Mouse (Mus musculus) midbrain, embryonic 14.5 days (tissue): Measurements from ENCODE around the gene Slc28a3. TPM values are rescaled to one million over a fixed set of nuclear protein-coding genes. Genes with fewer than 3 reads are reported as not detected.

ENCODE experiments used
- ATAC-seq: fragments of 200-750 bp; cut with Nextera tagmentation; 2 replicates; pipeline ENCODE4 v1.8.0; 2017; ENCODE audit warnings: moderate number of reproducible peaks, moderate library complexity; ENCODE audit not compliant: low FRiP score, low TSS enrichment
- DNase-seq: peaks from one replicate; pipeline ENCODE4 v3.0.0-alpha.2; 2015
- H3K27ac ChIP-seq: fragments of 300-500 bp; sonication (generic); replicated peaks from 2 replicates; pipeline ENCODE4 v1.5.1; 2014; ENCODE audit warnings: mild to moderate bottlenecking, low read depth, low read length, moderate library complexity
- H3K27me3 ChIP-seq: fragments of 300-500 bp; sonication (generic); 2 replicates; pipeline ENCODE4 v1.6.1; 2014; ENCODE audit warnings: low read length, control low read depth, mixed read lengths; ENCODE audit not compliant: control insufficient read depth, insufficient read depth
- H3K36me3 ChIP-seq: fragments of 300-500 bp; sonication (generic); 2 replicates; pipeline ENCODE4 v1.6.1; 2014; ENCODE audit warnings: low read length, control low read depth; ENCODE audit not compliant: control insufficient read depth, insufficient read depth
- H3K4me1 ChIP-seq: fragments of 300-500 bp; sonication (generic); 2 replicates; pipeline ENCODE4 v1.6.1; 2014; ENCODE audit warnings: mild to moderate bottlenecking, antibody characterized with exemption, low read length, control low read depth; ENCODE audit not compliant: control insufficient read depth, insufficient read depth
- H3K4me2 ChIP-seq: fragments of 300-500 bp; sonication (generic); 2 replicates; pipeline ENCODE4 v1.6.1; 2014; ENCODE audit warnings: mild to moderate bottlenecking, low read length, moderate library complexity
- H3K4me3 ChIP-seq: fragments of 300-500 bp; sonication (generic); replicated peaks from 2 replicates; pipeline ENCODE4 v1.5.1; 2014; ENCODE audit warnings: low read depth, low read length
- H3K9ac ChIP-seq: fragments of 300-500 bp; sonication (generic); replicated peaks from 2 replicates; pipeline ENCODE4 v1.6.1; 2014; ENCODE audit warnings: mild to moderate bottlenecking, low read length, moderate library complexity
- H3K9me3 ChIP-seq: fragments of 300-500 bp; sonication (generic); 2 replicates; pipeline ENCODE4 v1.6.1; 2016; ENCODE audit warnings: low read length, control low read depth, mixed read lengths; ENCODE audit not compliant: control insufficient read depth
- WGBS: fragments of 180-500 bp; shearing (Covaris S2); extraction: QIAGEN DNeasy Blood & Tissue Kit; methylation state at CpG from one replicate; pipeline ENCODE4 v1.1.7; 2014; 5-methylcytosine and 5-hydroxymethylcytosine counted together
- polyA plus RNA-seq: library from polyadenylated mRNA; unstranded; fragments of >200 nt; fragmentation: Nextera tagmentation; extraction: Ambion mirVana; gene quantifications from 2 replicates; pipeline ENCODE4 v1.2.1, GENCODE M21; 2014

Slc28a3 gene
- polyA plus RNA-seq, 1 experiment from 2014 or later: not detected

GRCm38 (mm10) chr13:58523011-58523760 is 87.5 kb downstream of the Slc28a3 start:
- Histone ChIP-seq H3K9ac (no peak overlapping the region), H3K9me3 (no peaks in the 10 kb centered on the region), H3K4me1 (no peaks in the 10 kb centered on the region), H3K4me2 (no peak overlapping the region), H3K36me3 (no peaks in the 10 kb centered on the region), H3K4me3 (no peak overlapping the region), H3K27ac (no peak overlapping the region), H3K27me3 (no peaks in the 10 kb centered on the region)
- DNase-seq (no peak), ATAC-seq (no peak)
- WGBS: 35% methylated on average over 20 of the region's 20 CpGs

- no peaks in the 10 kb centered on the region for H3K4me1 ChIP-seq
- no peaks in the 10 kb centered on the region for H3K36me3 ChIP-seq
- no peak overlapping the region for H3K4me2 ChIP-seq
- no peak for DNase-seq
- H3K27ac ChIP-seq: no peak overlapping the region
- no peaks in the 10 kb centered on the region for H3K27me3 ChIP-seq
- 91% methylated on average over 9 of the region's 9 CpGs for WGBS
- no peak overlapping the region for H3K4me3 ChIP-seq
- no peaks in the 10 kb centered on the region for H3K9me3 ChIP-seq
- H3K9ac ChIP-seq: no peak overlapping the region
- no peak for ATAC-seq
Measured at GRCm38 (mm10) chr13:58521331-58522030, 89.2 kb downstream of the Slc28a3 start.

- DNase-seq: no peak
- H3K4me2 ChIP-seq: no peak overlapping the region
- H3K9me3 ChIP-seq: no peaks in the 10 kb centered on the region
- no peak overlapping the region for H3K4me3 ChIP-seq
- H3K36me3 ChIP-seq: no peaks in the 10 kb centered on the region
- H3K27me3 ChIP-seq: no peaks in the 10 kb centered on the region
- H3K27ac ChIP-seq: no peak overlapping the region
- ATAC-seq: no peak
- no peaks in the 10 kb centered on the region for H3K4me1 ChIP-seq
- WGBS: 64% methylated on average over 7 of the region's 7 CpGs
- no peak overlapping the region for H3K9ac ChIP-seq
Measured at GRCm38 (mm10) chr13:58520580-58521330, 89.9 kb downstream of the Slc28a3 start.

- H3K4me1 ChIP-seq: no peaks in the 10 kb centered on the region
- WGBS: 92% methylated on average over 9 of the region's 9 CpGs
- no peaks in the 10 kb centered on the region for H3K27me3 ChIP-seq
- H3K27ac ChIP-seq: no peak overlapping the region
- no peaks in the 10 kb centered on the region for H3K36me3 ChIP-seq
- no peak overlapping the region for H3K4me2 ChIP-seq
- H3K4me3 ChIP-seq: no peak overlapping the region
- DNase-seq (no peak), ATAC-seq (no peak)
- no peak overlapping the region for H3K9ac ChIP-seq
- no peaks in the 10 kb centered on the region for H3K9me3 ChIP-seq
Measured at GRCm38 (mm10) chr13:58520028-58520427, 90.6 kb downstream of the Slc28a3 start.

DNA sequence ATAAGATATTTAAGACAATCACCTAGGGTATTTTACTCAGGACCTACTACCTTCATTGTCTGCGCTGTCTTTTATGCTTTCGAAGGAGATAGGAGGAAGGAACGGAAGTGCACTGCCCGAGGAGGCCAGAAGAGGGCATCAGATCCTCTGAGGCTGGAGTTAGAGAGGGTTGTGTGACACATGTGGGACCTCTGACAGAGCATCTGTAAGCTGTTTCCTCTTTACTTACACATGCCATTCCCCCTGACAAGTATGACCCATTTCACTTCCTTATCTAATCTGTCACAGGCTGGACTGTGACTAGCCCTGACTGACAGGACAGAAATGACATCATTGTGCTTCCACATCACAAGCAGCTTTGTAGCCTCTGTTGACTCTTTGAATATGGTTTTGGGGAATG is 94.4 kb downstream of the Slc28a3 start:
- H3K36me3 ChIP-seq: no peaks in the 10 kb centered on the region
- H3K4me3 ChIP-seq: no peak overlapping the region
- no peak overlapping the region for H3K27ac ChIP-seq
- 98% methylated on average over 4 of the region's 4 CpGs for WGBS
- no peak overlapping the region for H3K4me2 ChIP-seq
- no peaks in the 10 kb centered on the region for H3K4me1 ChIP-seq
- no peak overlapping the region for H3K9ac ChIP-seq
- ATAC-seq: no peak
- H3K9me3 ChIP-seq: no peaks in the 10 kb centered on the region
- no peak for DNase-seq
- H3K27me3 ChIP-seq: no peaks in the 10 kb centered on the region

DNA sequence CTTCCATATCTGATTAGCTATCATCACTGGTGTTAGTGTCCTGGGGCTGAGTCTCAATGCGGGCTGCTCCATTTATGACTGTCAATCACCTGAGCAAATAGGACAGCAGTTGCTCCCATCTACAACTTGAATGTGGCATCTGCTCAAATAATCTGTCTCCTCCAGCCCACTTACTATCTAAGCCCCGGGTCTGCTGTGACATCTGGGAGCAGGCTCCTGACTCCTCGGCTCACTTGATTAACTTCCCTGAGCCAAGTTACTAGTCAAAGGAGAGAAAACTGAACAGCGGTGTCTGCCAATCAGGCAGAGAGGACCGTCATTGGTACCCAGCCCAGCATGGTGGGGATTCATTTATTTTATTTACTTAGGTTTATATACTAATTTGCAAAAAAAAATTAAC is 95.0 kb downstream of the Slc28a3 start:
- DNase-seq (no peak), ATAC-seq (no peak)
- no peaks in the 10 kb centered on the region for H3K36me3 ChIP-seq
- H3K27ac ChIP-seq: no peak overlapping the region
- H3K9me3 ChIP-seq: no peaks in the 10 kb centered on the region
- no peak overlapping the region for H3K9ac ChIP-seq
- no peaks in the 10 kb centered on the region for H3K4me1 ChIP-seq
- no peaks in the 10 kb centered on the region for H3K27me3 ChIP-seq
- no peak overlapping the region for H3K4me2 ChIP-seq
- WGBS: 79% methylated on average over 5 of the region's 5 CpGs
- H3K4me3 ChIP-seq: no peak overlapping the region

DNA sequence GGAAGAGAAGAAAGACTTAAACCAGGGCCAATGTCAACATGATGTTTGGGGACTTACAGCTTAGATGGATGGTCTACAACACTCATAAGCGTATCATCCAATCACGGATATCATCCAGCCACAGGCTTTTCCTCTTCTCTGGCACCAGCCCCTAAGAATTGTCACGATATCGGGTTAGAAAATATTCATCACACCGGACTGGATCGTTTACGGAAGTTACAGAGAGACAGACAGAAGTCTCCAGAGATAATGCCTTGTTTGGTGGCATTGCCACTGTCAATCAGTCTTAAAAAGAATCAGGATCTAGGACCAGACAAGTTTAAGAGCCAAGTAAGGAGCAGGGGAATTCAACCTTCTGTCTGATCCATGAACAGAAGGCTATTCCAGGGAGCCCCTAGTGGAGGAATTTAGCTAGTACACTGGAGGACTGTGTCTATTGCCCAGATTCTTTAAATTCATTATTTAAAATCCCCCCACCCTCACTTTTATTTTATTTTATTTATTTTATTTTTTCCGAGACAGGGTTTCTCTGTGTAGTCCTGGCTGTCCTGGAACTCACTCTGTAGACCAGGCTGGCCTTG is 96.4 kb downstream of the Slc28a3 start:
- no peaks in the 10 kb centered on the region for H3K36me3 ChIP-seq
- 87% methylated on average over 8 of the region's 8 CpGs for WGBS
- H3K27me3 ChIP-seq: no peaks in the 10 kb centered on the region
- H3K4me3 ChIP-seq: no peak overlapping the region
- no peaks in the 10 kb centered on the region for H3K4me1 ChIP-seq
- H3K27ac ChIP-seq: no peak overlapping the region
- H3K9me3 ChIP-seq: no peaks in the 10 kb centered on the region
- no peak overlapping the region for H3K4me2 ChIP-seq
- DNase-seq (peak; percentile 47), ATAC-seq (no peak)
- no peak overlapping the region for H3K9ac ChIP-seq

GRCm38 (mm10) chr13:58511926-58512325 is 98.8 kb downstream of the Slc28a3 start:
- Histone ChIP-seq H3K4me3 (no peak overlapping the region), H3K9ac (no peak overlapping the region), H3K36me3 (no peaks in the 10 kb centered on the region), H3K27ac (no peak overlapping the region), H3K4me2 (no peak overlapping the region), H3K27me3 (no peaks in the 10 kb centered on the region), H3K9me3 (no peaks in the 10 kb centered on the region), H3K4me1 (no peaks in the 10 kb centered on the region)
- DNase-seq (no peak), ATAC-seq (no peak)
- WGBS: 78% methylated on average over 2 of the region's 2 CpGs
